Mouse (Mus musculus): Measurements from ENCODE around the gene Syt13.

- TF ChIP-seq TCF12 (IDR thresholded peaks at IDR 0.05; ENCODE audit: low read depth, low read length), result no peak
- TF ChIP-seq MAZ (IDR thresholded peaks at IDR 0.05; ENCODE audit: low read depth, low read length), result no peak
Observed at GRCm38 (mm10) chr2:92989593-92989992, 74.7 kb downstream of the Syt13 start.
